Mouse (Mus musculus) MEL (cell line): Measurements from ENCODE around the gene Lmntd2.

Experiments
- CTCF ChIP-seq, 3 experiments: IDR thresholded peaks in 2 of 3; conservative IDR thresholded peaks in 1 of 3; 2 replicates each; pipeline ENCODE4 v1.5.1; 2011 to 2012; ENCODE audit warnings: low read length in 3 of 3, low read depth in 2 of 3, mild to moderate bottlenecking in 2 of 3, improper control_type of control experiment in 1 of 3, inconsistent platforms in 1 of 3, mixed read lengths in 1 of 3, moderate library complexity in 1 of 3; ENCODE audit not compliant: control insufficient read depth in 1 of 3, insufficient read depth in 1 of 3, poor library complexity in 1 of 3, severe bottlenecking in 1 of 3
- NRF1 ChIP-seq: IDR thresholded peaks from 2 replicates; pipeline ENCODE4 v1.6.1; 2014; ENCODE audit warnings: low read depth, mild to moderate bottlenecking, inconsistent platforms, low read length, improper control_type of control experiment, moderate library complexity; ENCODE audit not compliant: poor library complexity, insufficient read depth, severe bottlenecking
- SIN3A ChIP-seq: IDR thresholded peaks from 2 replicates; pipeline ENCODE4 v1.6.1; 2012; ENCODE audit warnings: low read length, improper control_type of control experiment, inconsistent platforms
- ZKSCAN1 ChIP-seq: IDR thresholded peaks from 2 replicates; pipeline ENCODE4 v1.6.1; 2012; ENCODE audit warnings: low read depth, mild to moderate bottlenecking, inconsistent platforms, low read length, improper control_type of control experiment, moderate library complexity

GRCm38 (mm10) chr7:141213133-141213532 is 747 bp downstream of the Lmntd2 start:
- no peak for TF ChIP-seq ZKSCAN1
- no peak for TF ChIP-seq CTCF (IDR thresholded peaks at IDR 0.05 in 2 of 3, conservative IDR thresholded peaks at IDR 0.05 in 1 of 3; ENCODE audit: control insufficient read depth in 1 of 3, insufficient read depth in 1 of 3, low read depth in 2 of 3, low read length in 3 of 3, poor library complexity in 1 of 3, severe bottlenecking in 1 of 3)
- TF ChIP-seq NRF1 = no peak
- no peak for TF ChIP-seq SIN3A
